Mouse (Mus musculus): Measurements from ENCODE around the gene Chpf. TPM values are rescaled to one million over a fixed set of nuclear protein-coding genes. Genes with fewer than 3 reads are reported as not detected.

Chpf gene
- polyA plus RNA-seq, 1 experiment from 2014 or later: 21.6 TPM

Other genes with a start within 250 kb of the Chpf start
- gene A630095N17Rik, start 247.2 kb downstream of the Chpf start, polyA plus RNA-seq (2014; fragmentation: Nextera tagmentation; extraction: Ambion mirVana): not detected in 2 replicates
- 21.5 and 24.3 TPM in 2 replicates for gene Dnajb2, start 242.9 kb downstream of the Chpf start, polyA plus RNA-seq (2014; fragmentation: Nextera tagmentation; extraction: Ambion mirVana)
- 5.1 and 8.0 TPM in 2 replicates for gene Ptprn, start 214.8 kb downstream of the Chpf start, polyA plus RNA-seq (2014; fragmentation: Nextera tagmentation; extraction: Ambion mirVana)
- gene Resp18, start 200.9 kb downstream of the Chpf start, polyA plus RNA-seq (2014; fragmentation: Nextera tagmentation; extraction: Ambion mirVana): 62.4 and 68.1 TPM in 2 replicates
- gene Dnpep, start 161.3 kb downstream of the Chpf start, polyA plus RNA-seq (2014; fragmentation: Nextera tagmentation; extraction: Ambion mirVana): 160 and 178 TPM in 2 replicates
- gene Des, start 119.0 kb downstream of the Chpf start, polyA plus RNA-seq (2014; fragmentation: Nextera tagmentation; extraction: Ambion mirVana): 1.3 and 1.4 TPM in 2 replicates
- 8.3 and 8.8 TPM in 2 replicates for gene Speg, start 104.0 kb downstream of the Chpf start, polyA plus RNA-seq (2014; fragmentation: Nextera tagmentation; extraction: Ambion mirVana)
- gene Gmppa, start 43.4 kb downstream of the Chpf start, polyA plus RNA-seq (2014; fragmentation: Nextera tagmentation; extraction: Ambion mirVana): 72.4 and 76.0 TPM in 2 replicates
- gene Asic4, start 28.9 kb downstream of the Chpf start, polyA plus RNA-seq (2014; fragmentation: Nextera tagmentation; extraction: Ambion mirVana): 0.76 and 0.84 TPM in 2 replicates
- gene Tmem198, start 225 bp upstream of the Chpf start, polyA plus RNA-seq (2014; fragmentation: Nextera tagmentation; extraction: Ambion mirVana): 41.3 and 50.4 TPM in 2 replicates
- 17.0 and 17.7 TPM in 2 replicates for gene Obsl1, start 27.1 kb upstream of the Chpf start, polyA plus RNA-seq (2014; fragmentation: Nextera tagmentation; extraction: Ambion mirVana)
- 4.9 and 6.3 TPM in 2 replicates for gene Inha, start 27.8 kb upstream of the Chpf start, polyA plus RNA-seq (2014; fragmentation: Nextera tagmentation; extraction: Ambion mirVana)
- 8.7 and 10.7 TPM in 2 replicates for gene Stk11ip, start 42.2 kb upstream of the Chpf start, polyA plus RNA-seq (2014; fragmentation: Nextera tagmentation; extraction: Ambion mirVana)
- 12.6 and 18.7 TPM in 2 replicates for gene Slc4a3, start 67.0 kb upstream of the Chpf start, polyA plus RNA-seq (2014; fragmentation: Nextera tagmentation; extraction: Ambion mirVana)

Data from forebrain, embryonic 14.5 days (tissue).